Mouse (Mus musculus): ENCODE data around the gene Klra10.
"Not testable (repeated sequence)": the region's sequence is repeated elsewhere in the genome, so short reads cannot be mapped to it uniquely, and the experiment has no call there.

The Klra10 gene

GRCm38 (mm10) chr6:130281828-130282227 is at the start of gene Klra10:
Klra10 (minus strand) TSS chr6:130281928.
- not testable (repeated sequence) for DNase-seq (ENCODE audit: low read depth, low spot score)

GRCm38 (mm10) chr6:130287984-130288649 is 6.4 kb upstream of the Klra10 start:
- no peak for DNase-seq (ENCODE audit: low read depth, low spot score)

- DNase-seq (ENCODE audit: low read depth, low spot score), result no peak
Observed at GRCm38 (mm10) chr6:130255326-130255725, 26.4 kb downstream of the Klra10 start.

DNA sequence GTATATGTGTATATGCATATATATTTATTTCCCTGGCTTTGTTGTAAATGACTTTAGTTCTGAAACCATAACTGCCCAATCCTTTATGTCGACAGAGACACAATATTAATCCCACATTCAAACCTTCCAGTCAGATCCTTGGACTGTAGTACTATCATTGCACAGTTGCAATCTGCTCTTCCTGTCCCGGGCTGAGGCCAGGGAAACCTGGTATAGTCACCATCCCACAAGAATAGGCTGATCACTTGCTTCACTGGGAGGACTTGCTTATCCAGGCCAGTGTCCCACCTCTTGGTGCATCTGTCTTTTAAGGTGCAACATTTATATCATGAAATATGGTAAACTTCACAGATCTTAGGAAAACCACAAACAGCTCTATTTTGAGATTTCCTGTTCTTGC is 44.2 kb downstream of the Klra10 start:
- no peak for DNase-seq (ENCODE audit: low read depth, low spot score)

DNA sequence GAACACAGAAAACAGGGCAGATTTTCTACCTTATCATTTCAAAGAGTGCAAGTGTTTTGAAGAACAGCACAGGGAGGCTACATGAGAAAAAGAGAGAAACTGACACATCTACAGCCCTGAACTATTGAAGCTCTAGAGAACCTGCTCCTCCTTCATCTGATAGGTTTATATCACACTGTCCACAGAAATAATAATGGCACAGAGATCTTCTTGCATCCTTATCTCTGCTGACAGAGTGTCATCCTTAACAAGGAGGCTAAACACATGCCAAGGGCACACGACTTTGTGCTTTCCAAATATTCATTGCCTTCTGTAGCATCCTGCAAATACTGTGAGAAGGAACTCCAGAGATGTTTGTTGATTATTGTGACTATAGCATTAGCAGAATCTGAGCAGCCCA is 45.1 kb downstream of the Klra10 start:
- DNase-seq (ENCODE audit: low read depth, low spot score), result no peak

DNA sequence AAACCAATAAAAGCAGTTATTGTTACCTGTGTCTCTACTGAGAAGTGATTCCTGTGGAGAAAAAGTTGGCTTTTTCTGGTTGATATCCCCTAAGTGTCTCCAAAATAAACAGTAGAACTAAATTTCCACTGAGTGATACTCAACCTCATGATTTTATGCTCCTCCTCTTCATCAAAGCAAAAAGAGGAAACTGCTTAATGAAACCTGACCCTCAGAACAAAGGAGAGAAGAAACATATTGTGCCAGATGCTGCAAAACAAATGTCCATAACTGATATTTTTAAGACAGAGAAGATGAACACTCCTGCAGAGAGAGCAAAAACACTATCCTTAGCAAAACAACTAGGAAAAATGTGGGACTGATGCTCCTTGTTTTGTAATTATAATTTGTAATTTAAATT is 48.5 kb downstream of the Klra10 start, which contains the start of gene Klra7:
TSS of gene Klra7 (minus strand) at position 101 of the 400 bp plus-strand sequence.
- no peak for DNase-seq (ENCODE audit: low read depth, low spot score)
